Mouse (Mus musculus): ENCODE results near the gene Dnah7a. TPM values are rescaled to one million over a fixed set of nuclear protein-coding genes. Genes with fewer than 3 reads are reported as not detected.
"Not testable (repeated sequence)": the region's sequence is repeated elsewhere in the genome, so short reads cannot be mapped to it uniquely, and the experiment has no call there.

Dnah7a gene
- polyA plus RNA-seq, 1 experiment from 2014 or later, result 7.1 TPM

DNA sequence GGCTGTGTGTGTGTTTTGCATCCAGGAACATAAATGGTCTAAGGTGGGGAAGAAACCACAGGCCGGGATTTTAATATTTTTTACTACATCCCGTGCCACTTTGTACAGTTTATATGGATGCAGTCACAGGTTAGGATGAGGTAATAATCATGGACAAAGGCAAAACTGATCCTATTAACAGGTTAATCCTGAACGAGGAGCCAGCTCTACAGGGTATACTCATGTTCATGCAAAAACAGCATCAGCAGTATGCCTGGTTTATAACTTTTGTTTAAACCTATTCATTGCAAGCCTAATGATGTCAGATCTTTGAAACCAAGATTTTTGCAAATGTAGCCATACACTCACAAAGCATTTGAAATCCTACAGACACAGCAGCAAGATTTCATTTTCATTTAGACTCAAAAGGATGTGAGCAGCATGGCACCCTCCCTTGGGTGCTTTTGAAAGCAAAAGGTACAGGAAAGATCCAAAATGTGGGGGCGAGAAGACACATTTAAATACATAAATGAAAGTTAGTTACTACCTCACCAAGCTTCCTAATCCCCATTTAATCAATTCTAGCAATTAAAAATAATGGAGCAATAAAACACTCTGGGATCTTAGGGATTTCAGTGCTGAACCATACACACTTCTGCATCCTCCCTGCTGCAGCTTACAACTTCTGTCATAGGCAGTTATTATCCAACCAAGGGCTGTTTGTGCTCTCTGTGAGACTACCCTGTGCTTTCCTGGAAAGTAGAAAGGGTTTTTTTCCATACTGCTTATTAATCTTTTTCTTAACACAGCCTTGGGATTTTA lies 239.9 kb downstream of the Dnah7a start:
- H3K27ac ChIP-seq; H3K4me3 ChIP-seq (replicated peaks); H3K36me3 ChIP-seq (replicated peaks); H3K27me3 ChIP-seq; H3K4me2 ChIP-seq; H3K4me1 ChIP-seq; ATAC-seq (ENCODE audit: low FRiP score); H3K9ac ChIP-seq; H3K9me3 ChIP-seq: not testable (repeated sequence)
- WGBS, result 76% methylated on average over 4 of the region's 4 CpGs

DNA sequence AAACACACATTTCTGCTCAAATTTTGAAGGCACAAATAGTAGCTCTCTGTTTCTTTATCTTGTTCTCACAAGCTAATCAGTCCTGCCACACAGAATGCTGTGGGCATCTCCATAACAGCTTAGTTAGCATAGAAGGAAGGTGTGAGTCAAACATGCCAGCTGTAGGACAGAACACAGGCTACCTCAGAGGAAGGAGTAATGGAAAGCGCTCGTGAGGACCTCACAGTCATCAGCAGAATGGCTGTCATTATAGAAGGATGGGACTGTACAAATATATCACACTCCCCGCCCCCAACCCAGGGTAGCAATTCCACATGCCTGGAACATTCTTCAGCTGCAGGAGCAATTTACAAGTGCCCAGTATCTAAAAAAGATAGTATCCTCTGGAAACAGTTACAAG lies 267.4 kb downstream of the Dnah7a start:
- H3K27ac ChIP-seq; H3K36me3 ChIP-seq (replicated peaks); H3K27me3 ChIP-seq; H3K4me1 ChIP-seq; ATAC-seq (ENCODE audit: low FRiP score); H3K4me2 ChIP-seq; H3K4me3 ChIP-seq (replicated peaks); H3K9me3 ChIP-seq; H3K9ac ChIP-seq: not testable (repeated sequence)
- WGBS, result 92% methylated on average over 3 of the region's 3 CpGs

DNA sequence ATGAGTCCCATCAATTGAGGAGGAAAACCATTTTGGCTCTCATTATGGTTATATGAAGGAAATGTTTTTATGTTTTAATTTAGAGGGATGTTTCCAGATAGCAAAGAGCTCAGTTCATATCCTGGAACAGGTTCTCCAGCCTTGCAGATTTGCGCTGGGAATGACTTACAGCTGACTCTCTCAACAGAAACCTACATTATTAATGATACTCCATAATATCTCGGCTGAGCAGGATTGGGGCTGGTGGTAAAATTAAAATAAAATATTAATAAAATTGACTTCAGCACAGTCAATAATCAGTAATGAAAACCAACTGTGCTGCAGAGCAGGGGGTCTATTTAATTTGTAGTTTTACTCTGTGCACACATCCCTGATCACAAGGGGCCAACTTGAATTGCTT lies 274.2 kb downstream of the Dnah7a start:
- ATAC-seq (ENCODE audit: low FRiP score); H3K27me3 ChIP-seq: not testable (repeated sequence)
- 90% methylated on average over 2 of the region's 2 CpGs for WGBS

DNA sequence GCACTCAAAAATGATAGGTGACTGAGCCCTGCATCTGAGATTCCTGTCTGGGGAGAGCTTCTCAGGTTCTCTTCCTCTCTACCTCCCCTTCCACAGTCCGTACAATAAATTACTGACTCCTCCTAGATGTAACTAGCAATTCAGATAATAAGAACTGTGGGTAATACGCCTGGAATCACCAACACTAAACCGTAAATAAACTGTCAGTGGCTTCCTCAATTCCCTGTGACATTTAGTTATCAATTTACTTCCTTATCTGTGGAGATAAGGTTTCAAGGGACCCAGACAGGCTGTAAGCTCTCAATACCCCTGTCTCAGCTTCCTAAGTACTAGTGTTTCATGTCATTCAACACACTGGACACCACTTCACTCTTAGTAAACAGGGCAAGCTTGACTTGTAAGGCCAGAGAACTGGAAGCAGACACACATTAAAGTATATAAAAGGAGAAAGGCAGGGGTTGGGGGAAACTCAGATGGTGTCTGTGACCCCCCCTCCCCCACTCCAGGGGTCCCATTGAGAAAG lies 300.7 kb downstream of the Dnah7a start:
- Histone ChIP-seq H3K27ac (no peak overlapping the region), H3K4me3 (replicated peaks) (no peak overlapping the region), H3K9ac (no peak overlapping the region), H3K36me3 (replicated peaks) (no peaks in the 10 kb centered on the region), H3K9me3 (no peaks in the 10 kb centered on the region), H3K4me1 (no peaks in the 10 kb centered on the region), H3K4me2 (no peak overlapping the region), H3K27me3 (no peaks in the 10 kb centered on the region)
- 87% methylated on average over 3 of the region's 3 CpGs for WGBS
- ATAC-seq (ENCODE audit: low FRiP score), result no peak

More for the DNA sequence above, 274.2 kb downstream of the Dnah7a start:
- H3K27ac ChIP-seq; H3K36me3 ChIP-seq (replicated peaks); H3K9ac ChIP-seq; H3K4me2 ChIP-seq; H3K4me3 ChIP-seq (replicated peaks); H3K9me3 ChIP-seq; H3K4me1 ChIP-seq: not testable (repeated sequence)

- H3K9ac ChIP-seq; H3K36me3 ChIP-seq (replicated peaks); H3K4me1 ChIP-seq; ATAC-seq (ENCODE audit: low FRiP score); H3K27me3 ChIP-seq; H3K9me3 ChIP-seq; H3K4me3 ChIP-seq (replicated peaks); H3K27ac ChIP-seq: not testable (repeated sequence)
- WGBS, result 33% methylated on average over 21 of the region's 21 CpGs
- H3K4me2 ChIP-seq, result peak overlapping the region; percentile 21
Measured at GRCm38 (mm10) chr1:53393936-53394760, 312.4 kb downstream of the Dnah7a start.

DNA sequence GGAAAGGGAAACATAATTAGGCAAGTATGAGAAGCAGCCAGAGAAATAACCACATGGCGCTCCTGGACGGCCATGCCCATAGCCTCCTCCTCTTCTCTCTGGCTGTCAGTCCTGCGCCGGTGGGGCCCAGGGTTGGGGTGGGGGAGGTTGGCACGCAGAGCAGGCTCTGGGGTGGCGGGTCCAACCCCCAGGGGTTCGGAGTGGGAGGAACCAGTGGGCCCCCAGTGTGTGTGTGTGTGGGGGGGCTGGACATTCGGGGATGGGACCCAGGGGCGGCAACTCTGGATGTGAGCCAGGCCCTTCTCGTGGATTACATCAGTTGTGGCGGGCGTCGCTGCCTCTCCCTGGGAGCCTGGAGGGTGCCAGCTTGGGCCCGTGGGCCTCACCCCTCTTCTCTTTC lies 317.8 kb downstream of the Dnah7a start:
- no peak overlapping the region for H3K4me3 ChIP-seq (replicated peaks)
- H3K27ac ChIP-seq, result no peak overlapping the region
- no peaks in the 10 kb centered on the region for H3K27me3 ChIP-seq
- H3K36me3 ChIP-seq (replicated peaks), result no peaks in the 10 kb centered on the region
- no peak for ATAC-seq (ENCODE audit: low FRiP score)
- H3K4me2 ChIP-seq, result no peak overlapping the region
- no peaks in the 10 kb centered on the region for H3K4me1 ChIP-seq
- no peak overlapping the region for H3K9ac ChIP-seq
- 0 out of 2 replicates have a peak, but pooled peaks cover 5% of the 10 kb centered on the region for H3K9me3 ChIP-seq
- 88% methylated on average over 9 of the region's 14 CpGs for WGBS

GRCm38 (mm10) chr1:53384085-53384688 lies 322.4 kb downstream of the Dnah7a start:
- ATAC-seq (ENCODE audit: low FRiP score), result peak; percentile 53; the same call in 1 of the 2 replicates
- Histone ChIP-seq H3K9ac (no peak overlapping the region), H3K27me3 (no peaks in the 10 kb centered on the region), H3K4me2 (no peak overlapping the region), H3K4me1 (no peaks in the 10 kb centered on the region), H3K4me3 (replicated peaks) (no peak overlapping the region), H3K27ac (no peak overlapping the region), H3K36me3 (replicated peaks) (no peaks in the 10 kb centered on the region), H3K9me3 (no peaks in the 10 kb centered on the region)
- WGBS, result 35% methylated on average over 6 of the region's 6 CpGs

- no peak for ATAC-seq (ENCODE audit: low FRiP score)
- no peaks in the 10 kb centered on the region for H3K9me3 ChIP-seq
- no peak overlapping the region for H3K9ac ChIP-seq
- no peaks in the 10 kb centered on the region for H3K36me3 ChIP-seq (replicated peaks)
- no peak overlapping the region for H3K4me3 ChIP-seq (replicated peaks)
- no peak overlapping the region for H3K4me2 ChIP-seq
- 70% methylated on average over 3 of the region's 3 CpGs for WGBS
- peaks cover 4% of the 10 kb centered on the region; the same call in 1 of the 2 replicates for H3K4me1 ChIP-seq
- no peak overlapping the region for H3K27ac ChIP-seq
- no peaks in the 10 kb centered on the region for H3K27me3 ChIP-seq
Measured at GRCm38 (mm10) chr1:53377731-53378130, 328.9 kb downstream of the Dnah7a start.

DNA sequence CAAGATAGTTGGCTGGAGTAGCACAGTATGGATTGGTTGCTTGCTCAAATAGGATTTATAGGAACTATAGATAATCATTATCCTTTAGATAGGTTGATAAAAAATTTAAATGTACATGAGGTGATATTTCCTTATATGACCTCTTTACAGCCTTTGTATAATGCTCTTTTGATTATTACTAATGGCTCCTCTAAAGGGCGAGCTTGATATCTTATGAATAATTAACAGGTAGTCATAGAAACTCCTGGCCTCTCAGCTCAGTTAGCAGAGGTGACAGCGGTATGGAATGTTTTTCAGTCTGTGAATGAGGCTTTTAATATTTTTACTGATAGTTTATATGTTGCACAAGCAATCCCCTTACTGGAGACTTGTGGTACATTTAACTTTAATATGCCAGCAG lies 330.6 kb downstream of the Dnah7a start:
- not testable (repeated sequence) for ATAC-seq (ENCODE audit: low FRiP score); H3K9me3 ChIP-seq; H3K9ac ChIP-seq; H3K36me3 ChIP-seq (replicated peaks); H3K4me2 ChIP-seq; H3K27ac ChIP-seq; H3K4me3 ChIP-seq (replicated peaks); H3K4me1 ChIP-seq; H3K27me3 ChIP-seq
- WGBS, result 94% methylated on average over 2 of the region's 2 CpGs

DNA sequence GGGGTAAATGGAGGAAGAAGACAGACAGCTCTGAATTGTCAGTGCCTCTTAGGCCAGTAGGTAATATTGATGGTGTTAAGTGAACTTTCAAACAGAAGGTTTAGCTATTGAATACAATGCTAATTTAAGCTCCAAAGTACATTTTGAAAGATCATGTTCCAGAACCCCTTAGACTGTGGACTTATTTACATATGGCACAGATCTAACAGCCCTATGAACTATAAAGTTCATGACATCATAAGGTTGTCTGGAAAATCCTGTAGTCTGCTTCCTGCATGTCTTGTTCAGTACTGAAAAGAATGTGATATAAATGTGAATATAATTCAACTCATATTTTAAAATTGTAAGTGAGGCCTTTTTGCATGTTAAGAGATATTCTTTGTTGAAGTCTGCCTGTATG lies 347.6 kb downstream of the Dnah7a start:
- Histone ChIP-seq H3K4me2 (no peak overlapping the region), H3K4me3 (replicated peaks) (no peak overlapping the region), H3K9ac (no peak overlapping the region), H3K27me3 (no peaks in the 10 kb centered on the region), H3K9me3 (no peaks in the 10 kb centered on the region), H3K4me1 (no peaks in the 10 kb centered on the region), H3K36me3 (replicated peaks) (no peaks in the 10 kb centered on the region), H3K27ac (no peak overlapping the region)
- ATAC-seq (ENCODE audit: low FRiP score), result no peak

DNA sequence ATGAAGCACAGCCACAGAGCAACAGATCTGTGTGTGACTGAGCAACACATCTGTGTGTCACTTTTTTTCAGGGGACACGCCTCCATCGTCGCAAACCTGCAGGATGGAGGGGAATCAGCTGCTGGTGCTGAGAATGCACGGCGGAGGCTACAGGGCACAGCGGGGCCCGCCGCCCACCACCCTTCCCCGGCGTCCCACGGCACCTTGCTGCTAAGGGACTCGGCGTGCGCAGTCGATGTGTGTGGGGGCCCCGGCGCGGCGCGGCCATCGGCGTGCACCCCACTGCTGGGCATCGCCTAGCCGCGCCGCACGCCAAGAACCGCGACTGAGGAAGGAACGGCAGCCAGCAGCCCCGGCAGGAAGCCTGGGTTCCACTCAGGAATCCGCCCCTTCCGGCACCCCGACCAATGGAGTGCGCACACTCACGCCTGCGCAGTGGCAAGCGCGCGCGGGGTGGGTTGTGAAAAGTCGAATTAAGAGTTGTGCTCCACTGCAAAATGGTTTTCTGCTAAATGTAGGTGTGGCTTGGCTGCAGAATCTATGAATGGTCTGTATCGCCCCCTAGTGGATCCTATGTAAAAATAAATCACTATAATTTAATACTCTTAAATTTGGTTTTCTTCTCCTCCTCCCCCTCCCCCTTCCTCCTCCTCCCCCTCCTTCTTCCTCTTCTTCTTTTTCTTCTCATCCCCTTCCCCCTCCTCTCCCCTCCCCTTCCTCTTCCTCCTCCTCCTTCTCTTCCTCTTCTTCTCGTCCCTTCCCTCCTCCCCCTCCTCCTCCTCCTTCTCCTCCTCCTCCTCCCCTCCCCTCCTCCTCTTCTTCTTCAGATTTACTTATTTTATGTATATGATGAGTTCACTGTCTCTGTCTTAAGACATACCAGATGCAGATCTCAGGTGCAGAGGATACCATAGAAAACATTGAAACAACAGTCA lies 354.0 kb downstream of the Dnah7a start, which contains the start of the genes Asdurf, Gm28551 and Asnsd1:
Asdurf (minus strand) TSS at position 293 of the 935 bp plus-strand sequence.
Gm28551 (minus strand) TSS at position 341 of the 935 bp plus-strand sequence.
Asnsd1 (minus strand) TSS at position 426 of the 935 bp plus-strand sequence.
- Histone ChIP-seq H3K36me3 (replicated peaks) (peaks cover 13% of the 10 kb centered on the region), H3K27me3 (no peaks in the 10 kb centered on the region), H3K4me1 (peaks cover 6% of the 10 kb centered on the region), H3K4me2 (peak within 1 kb of the TSS; percentile 49), H3K27ac (peak within 1 kb of the TSS; percentile 91), H3K4me3 (replicated peaks) (peak within 1 kb of the TSS; percentile 84), H3K9ac (peak within 1 kb of the TSS; percentile 87), H3K9me3 (no peaks in the 10 kb centered on the region)
- peak; percentile 100 for ATAC-seq (ENCODE audit: low FRiP score)
- WGBS, result 0% methylated on average over 43 of the region's 44 CpGs
